Mouse (Mus musculus): ENCODE measurements around the gene Arl2bp. TPM values are rescaled to one million over a fixed set of nuclear protein-coding genes. Genes with fewer than 3 reads are reported as not detected.

The Arl2bp gene
- polyA plus RNA-seq, 1 experiment from 2014 or later: 108 TPM

GRCm38 (mm10) chr8:94682732-94683524 lies 16.5 kb downstream of the Arl2bp start:
- no peak overlapping the region for H3K4me3 ChIP-seq (ENCODE audit: low read depth, low read length)
- no peak for ATAC-seq (ENCODE audit: low FRiP score)
- 85% methylated on average over 16 of the region's 16 CpGs for WGBS

DNA sequence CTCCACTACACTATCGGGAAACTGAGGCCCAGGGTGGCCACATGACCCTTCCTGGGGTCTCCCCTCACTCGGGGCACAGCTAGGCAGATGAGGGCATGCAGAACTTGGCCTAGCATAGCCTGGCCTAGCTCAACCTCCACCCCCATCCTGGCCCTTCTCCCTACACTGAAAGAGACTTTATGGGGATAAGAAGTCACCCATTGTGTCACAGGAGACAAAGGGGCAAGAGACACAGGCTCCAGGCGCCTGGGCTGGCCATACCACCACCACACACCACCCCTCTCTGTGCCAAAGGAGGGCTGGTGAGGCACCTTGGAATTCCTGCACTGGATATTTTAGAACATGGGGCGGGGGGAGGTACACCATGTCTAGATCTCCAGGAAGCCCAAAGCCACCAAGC lies 17.9 kb downstream of the Arl2bp start:
- no peak overlapping the region for H3K4me2 ChIP-seq
- no peak overlapping the region for H3K27ac ChIP-seq (ENCODE audit: low read depth, low read length)
- H3K4me3 ChIP-seq (ENCODE audit: low read depth, low read length): no peak overlapping the region
- WGBS: 72% methylated on average over 4 of the region's 4 CpGs
- no peak for DNase-seq (ENCODE audit: low spot score, missing footprints)
- H3K9ac ChIP-seq (ENCODE audit: low read length): no peak overlapping the region
- H3K9me3 ChIP-seq (ENCODE audit: control insufficient read depth, low read length): peaks cover 3% of the 10 kb centered on the region; the same call in 1 of the 2 replicates
- H3K4me1 ChIP-seq (ENCODE audit: control insufficient read depth, insufficient read depth, low read length): no peaks in the 10 kb centered on the region
- no peaks in the 10 kb centered on the region for H3K27me3 ChIP-seq (ENCODE audit: control insufficient read depth, insufficient read depth, low read length)
- no peaks in the 10 kb centered on the region for H3K36me3 ChIP-seq (ENCODE audit: control insufficient read depth, insufficient read depth, low read length)
- no peak for ATAC-seq (ENCODE audit: low FRiP score)

More at GRCm38 (mm10) chr8:94682732-94683524, 16.5 kb downstream of the Arl2bp start:
- Histone ChIP-seq H3K9me3 (ENCODE audit: control insufficient read depth, low read length) (peaks cover 3% of the 10 kb centered on the region; the same call in 1 of the 2 replicates), H3K4me2 (no peak overlapping the region), H3K9ac (ENCODE audit: low read length) (no peak overlapping the region), H3K27me3 (ENCODE audit: control insufficient read depth, insufficient read depth, low read length) (no peaks in the 10 kb centered on the region), H3K27ac (ENCODE audit: low read depth, low read length) (no peak overlapping the region), H3K36me3 (ENCODE audit: control insufficient read depth, insufficient read depth, low read length) (no peaks in the 10 kb centered on the region), H3K4me1 (ENCODE audit: control insufficient read depth, insufficient read depth, low read length) (no peaks in the 10 kb centered on the region)
- DNase-seq (ENCODE audit: low spot score, missing footprints): no peak

DNA sequence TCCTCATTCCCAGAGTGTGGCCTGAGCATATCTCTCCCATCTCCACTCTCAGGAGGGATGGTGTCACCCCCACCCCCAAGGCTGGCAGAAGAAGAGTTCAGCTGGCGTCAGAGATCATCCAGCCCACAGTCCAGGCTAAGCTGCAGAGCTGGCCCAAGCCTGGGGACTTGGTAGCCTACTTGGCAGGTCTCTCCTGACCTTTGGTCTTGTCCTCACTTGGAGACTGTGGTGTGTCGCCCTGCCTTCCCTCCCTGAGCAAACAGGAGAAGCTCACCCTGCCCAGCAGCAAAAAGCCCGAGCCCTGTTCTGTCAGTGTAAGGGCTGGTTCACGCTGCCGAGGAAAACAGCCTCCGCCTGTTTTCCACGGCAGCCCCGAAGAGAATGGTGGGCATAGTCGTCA lies 19.6 kb downstream of the Arl2bp start:
- Histone ChIP-seq H3K27ac (ENCODE audit: low read depth, low read length) (no peak overlapping the region), H3K27me3 (ENCODE audit: control insufficient read depth, insufficient read depth, low read length) (no peaks in the 10 kb centered on the region), H3K4me2 (no peak overlapping the region), H3K9ac (ENCODE audit: low read length) (no peak overlapping the region), H3K36me3 (ENCODE audit: control insufficient read depth, insufficient read depth, low read length) (no peaks in the 10 kb centered on the region), H3K4me3 (ENCODE audit: low read depth, low read length) (no peak overlapping the region), H3K9me3 (ENCODE audit: control insufficient read depth, low read length) (no peaks in the 10 kb centered on the region), H3K4me1 (ENCODE audit: control insufficient read depth, insufficient read depth, low read length) (no peaks in the 10 kb centered on the region)
- ATAC-seq (ENCODE audit: low FRiP score): no peak
- 77% methylated on average over 9 of the region's 9 CpGs for WGBS
- no peak for DNase-seq (ENCODE audit: low spot score, missing footprints)

DNA sequence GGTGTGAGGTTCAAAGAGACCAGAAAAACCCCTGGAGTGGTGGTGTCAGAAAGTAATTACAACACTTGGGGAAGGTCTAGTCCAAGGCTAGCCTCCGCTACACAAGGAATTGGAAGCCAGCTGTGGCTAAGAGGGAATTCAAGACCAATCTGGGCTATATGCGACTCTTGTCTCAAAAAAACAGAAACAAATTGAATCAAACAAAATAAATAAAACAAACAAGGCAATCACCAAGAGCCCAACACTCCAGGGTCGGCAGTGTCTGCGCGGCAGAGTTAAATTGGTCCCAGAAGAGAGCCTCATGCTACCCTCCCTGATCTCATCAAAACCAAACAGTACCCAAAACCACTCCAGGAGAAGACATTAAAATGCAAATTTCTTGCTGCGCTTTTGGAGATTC lies 28.3 kb downstream of the Arl2bp start:
- 4% methylated on average over 6 of the region's 6 CpGs for WGBS
- H3K36me3 ChIP-seq (ENCODE audit: control insufficient read depth, insufficient read depth, low read length): no peaks in the 10 kb centered on the region

GRCm38 (mm10) chr8:94695341-94695993 lies 29.1 kb downstream of the Arl2bp start:
- DNase-seq (ENCODE audit: low spot score, missing footprints) (peak; percentile 92), ATAC-seq (ENCODE audit: low FRiP score) (peak; percentile 52)
- Histone ChIP-seq H3K36me3 (ENCODE audit: control insufficient read depth, insufficient read depth, low read length) (no peaks in the 10 kb centered on the region), H3K4me2 (peak overlapping the region; percentile 56), H3K27ac (ENCODE audit: low read depth, low read length) (no peak overlapping the region), H3K27me3 (ENCODE audit: control insufficient read depth, insufficient read depth, low read length) (peaks cover 44% of the 10 kb centered on the region), H3K4me3 (ENCODE audit: low read depth, low read length) (peak overlapping the region; percentile 38), H3K9ac (ENCODE audit: low read length) (peak overlapping the region; percentile 41), H3K4me1 (ENCODE audit: control insufficient read depth, insufficient read depth, low read length) (peaks cover 10% of the 10 kb centered on the region), H3K9me3 (ENCODE audit: control insufficient read depth, low read length) (no peaks in the 10 kb centered on the region)
- 1% methylated on average over 31 of the region's 31 CpGs for WGBS

More for the DNA sequence above, 28.3 kb downstream of the Arl2bp start:
- no peak overlapping the region; the same call in 1 of the 2 replicates for H3K4me2 ChIP-seq
- peaks cover 10% of the 10 kb centered on the region for H3K4me1 ChIP-seq (ENCODE audit: control insufficient read depth, insufficient read depth, low read length)
- DNase-seq (ENCODE audit: low spot score, missing footprints): peak; percentile 91
- H3K9me3 ChIP-seq (ENCODE audit: control insufficient read depth, low read length): no peaks in the 10 kb centered on the region
- no peak overlapping the region for H3K27ac ChIP-seq (ENCODE audit: low read depth, low read length)
- no peak overlapping the region for H3K4me3 ChIP-seq (ENCODE audit: low read depth, low read length)
- H3K9ac ChIP-seq (ENCODE audit: low read length): no peak overlapping the region
- H3K27me3 ChIP-seq (ENCODE audit: control insufficient read depth, insufficient read depth, low read length): peaks cover 44% of the 10 kb centered on the region
- no peak for ATAC-seq (ENCODE audit: low FRiP score)

- H3K27ac ChIP-seq (ENCODE audit: low read depth, low read length): no peak within 1 kb of the TSS
- H3K4me1 ChIP-seq (ENCODE audit: control insufficient read depth, insufficient read depth, low read length): peaks cover 10% of the 10 kb centered on the region
- DNase-seq (ENCODE audit: low spot score, missing footprints) (peak; percentile 91), ATAC-seq (ENCODE audit: low FRiP score) (peak; percentile 64)
- peak within 1 kb of the TSS; percentile 38 for H3K4me3 ChIP-seq (ENCODE audit: low read depth, low read length)
- peaks cover 44% of the 10 kb centered on the region for H3K27me3 ChIP-seq (ENCODE audit: control insufficient read depth, insufficient read depth, low read length)
- H3K36me3 ChIP-seq (ENCODE audit: control insufficient read depth, insufficient read depth, low read length): no peaks in the 10 kb centered on the region
- H3K4me2 ChIP-seq: peak within 1 kb of the TSS; percentile 56
- WGBS: under 1% methylated on average over 41 of the region's 41 CpGs
- H3K9ac ChIP-seq (ENCODE audit: low read length): peak within 1 kb of the TSS; percentile 41
- no peaks in the 10 kb centered on the region for H3K9me3 ChIP-seq (ENCODE audit: control insufficient read depth, low read length)
These were observed 29.6 kb downstream of the Arl2bp start, which contains the start of gene Pllp for GRCm38 (mm10) chr8:94695994-94696384. TSS of gene Pllp (minus strand) at chr8:94696278.

- ATAC-seq (ENCODE audit: low FRiP score) (no peak), DNase-seq (ENCODE audit: low spot score, missing footprints) (peak; percentile 69)
- no peaks in the 10 kb centered on the region for H3K9me3 ChIP-seq (ENCODE audit: control insufficient read depth, low read length)
- peaks cover 44% of the 10 kb centered on the region for H3K27me3 ChIP-seq (ENCODE audit: control insufficient read depth, insufficient read depth, low read length)
- no peaks in the 10 kb centered on the region for H3K36me3 ChIP-seq (ENCODE audit: control insufficient read depth, insufficient read depth, low read length)
- no peak overlapping the region for H3K4me2 ChIP-seq
- no peak overlapping the region for H3K27ac ChIP-seq (ENCODE audit: low read depth, low read length)
- no peak overlapping the region for H3K4me3 ChIP-seq (ENCODE audit: low read depth, low read length)
- 52% methylated on average over 3 of the region's 3 CpGs for WGBS
- no peak overlapping the region for H3K9ac ChIP-seq (ENCODE audit: low read length)
- peaks cover 10% of the 10 kb centered on the region for H3K4me1 ChIP-seq (ENCODE audit: control insufficient read depth, insufficient read depth, low read length)
These were observed 30.2 kb downstream of the Arl2bp start for GRCm38 (mm10) chr8:94696566-94696965.

- Histone ChIP-seq H3K4me2 (no peak overlapping the region), H3K9me3 (ENCODE audit: control insufficient read depth, low read length) (no peaks in the 10 kb centered on the region), H3K4me1 (ENCODE audit: control insufficient read depth, insufficient read depth, low read length) (peaks cover 10% of the 10 kb centered on the region), H3K27ac (ENCODE audit: low read depth, low read length) (no peak overlapping the region), H3K36me3 (ENCODE audit: control insufficient read depth, insufficient read depth, low read length) (no peaks in the 10 kb centered on the region), H3K9ac (ENCODE audit: low read length) (no peak overlapping the region), H3K4me3 (ENCODE audit: low read depth, low read length) (no peak overlapping the region), H3K27me3 (ENCODE audit: control insufficient read depth, insufficient read depth, low read length) (peaks cover 44% of the 10 kb centered on the region)
- peak; percentile 51 for DNase-seq (ENCODE audit: low spot score, missing footprints)
- WGBS: 76% methylated on average over 6 of the region's 6 CpGs
- no peak for ATAC-seq (ENCODE audit: low FRiP score)
These were observed 31.6 kb downstream of the Arl2bp start for GRCm38 (mm10) chr8:94697956-94698355.

- Histone ChIP-seq H3K9ac (ENCODE audit: low read length) (no peak overlapping the region), H3K4me1 (ENCODE audit: control insufficient read depth, insufficient read depth, low read length) (peaks cover 10% of the 10 kb centered on the region), H3K4me3 (ENCODE audit: low read depth, low read length) (no peak overlapping the region), H3K36me3 (ENCODE audit: control insufficient read depth, insufficient read depth, low read length) (no peaks in the 10 kb centered on the region), H3K27ac (ENCODE audit: low read depth, low read length) (no peak overlapping the region), H3K4me2 (no peak overlapping the region), H3K9me3 (ENCODE audit: control insufficient read depth, low read length) (no peaks in the 10 kb centered on the region), H3K27me3 (ENCODE audit: control insufficient read depth, insufficient read depth, low read length) (peaks cover 33% of the 10 kb centered on the region)
- ATAC-seq (ENCODE audit: low FRiP score): no peak
- 67% methylated on average over 16 of the region's 16 CpGs for whole genome bisulfite sequencing
- peak; percentile 64 for DNase-seq (ENCODE audit: low spot score, missing footprints)
These were observed 33.0 kb downstream of the Arl2bp start for GRCm38 (mm10) chr8:94699366-94699765.

Data from midbrain, embryonic 11.5 days (tissue).